Mouse (Mus musculus): Measurements from ENCODE around the gene Unc79. TPM values are rescaled to one million over a fixed set of nuclear protein-coding genes. Genes with fewer than 3 reads are reported as not detected.

The Unc79 gene
- polyA plus RNA-seq (2015; fragmentation: Nextera tagmentation; extraction: Ambion mirVana), result 0.17 and 0.23 TPM in 2 replicates

GRCm38 (mm10) chr12:102948778-102949394 is at the start of gene Unc79:
Gene Unc79, plus strand, starts transcription at chr12:102948859.
- Histone ChIP-seq H3K4me2 (replicated peaks; ENCODE audit: low read depth, low read length) (peak within 1 kb of the TSS; percentile 86), H3K9me3 (ENCODE audit: low read length) (no peaks in the 10 kb centered on the region), H3K36me3 (ENCODE audit: insufficient read depth, low read length) (no peaks in the 10 kb centered on the region), H3K27ac (ENCODE audit: low read length) (no peak within 1 kb of the TSS), H3K4me1 (ENCODE audit: insufficient read depth, low read length) (peaks cover 5% of the 10 kb centered on the region; the same call in 1 of the 2 replicates), H3K4me3 (ENCODE audit: low read length) (peak within 1 kb of the TSS; percentile 56), H3K9ac (replicated peaks; ENCODE audit: low read length) (0 out of 2 replicates have a peak within 1 kb of the TSS, but pooled peaks have one; percentile 20), H3K27me3 (ENCODE audit: insufficient read depth, low read length) (peaks cover 10% of the 10 kb centered on the region)
- ATAC-seq (ENCODE audit: low FRiP score, low TSS enrichment), result peak; percentile 85
- 0% methylated on average over 48 of the region's 48 CpGs for WGBS

DNA sequence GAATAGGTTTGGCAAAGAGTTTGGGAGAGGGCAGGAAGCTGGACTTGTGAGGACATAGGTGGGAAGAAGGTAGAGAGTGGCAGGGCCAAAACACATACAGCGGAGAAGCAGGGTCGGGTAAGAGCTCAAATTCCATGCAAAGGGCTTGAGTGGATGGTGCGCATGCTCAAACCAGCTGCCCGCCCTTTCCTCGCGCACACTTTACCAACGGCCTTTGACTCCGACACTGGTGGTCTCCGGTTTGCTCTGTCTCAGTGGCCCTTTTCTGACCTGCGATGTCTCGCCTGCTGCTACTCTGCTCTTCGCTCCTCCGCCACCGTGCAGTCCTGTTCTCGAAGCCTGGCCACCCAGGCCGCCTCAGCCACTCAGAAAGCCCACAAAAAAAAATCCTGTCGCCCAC is 49.6 kb upstream of the Unc79 start, which contains the start of gene Cox8c:
TSS of gene Cox8c (plus strand) at position 226 of the 400 bp plus-strand sequence.
- no peak within 1 kb of the TSS for H3K27ac ChIP-seq (ENCODE audit: low read length)
- H3K27me3 ChIP-seq (ENCODE audit: insufficient read depth, low read length), result no peaks in the 10 kb centered on the region
- H3K4me1 ChIP-seq (ENCODE audit: insufficient read depth, low read length), result no peaks in the 10 kb centered on the region
- no peak within 1 kb of the TSS for H3K4me3 ChIP-seq (ENCODE audit: low read length)
- H3K9ac ChIP-seq (replicated peaks; ENCODE audit: low read length), result no peak within 1 kb of the TSS
- H3K9me3 ChIP-seq (ENCODE audit: low read length), result no peaks in the 10 kb centered on the region
- H3K36me3 ChIP-seq (ENCODE audit: insufficient read depth, low read length), result no peaks in the 10 kb centered on the region
- ATAC-seq (ENCODE audit: low FRiP score, low TSS enrichment), result no peak
- 89% methylated on average over 17 of the region's 17 CpGs for WGBS
- H3K4me2 ChIP-seq (replicated peaks; ENCODE audit: low read depth, low read length), result no peak within 1 kb of the TSS

DNA sequence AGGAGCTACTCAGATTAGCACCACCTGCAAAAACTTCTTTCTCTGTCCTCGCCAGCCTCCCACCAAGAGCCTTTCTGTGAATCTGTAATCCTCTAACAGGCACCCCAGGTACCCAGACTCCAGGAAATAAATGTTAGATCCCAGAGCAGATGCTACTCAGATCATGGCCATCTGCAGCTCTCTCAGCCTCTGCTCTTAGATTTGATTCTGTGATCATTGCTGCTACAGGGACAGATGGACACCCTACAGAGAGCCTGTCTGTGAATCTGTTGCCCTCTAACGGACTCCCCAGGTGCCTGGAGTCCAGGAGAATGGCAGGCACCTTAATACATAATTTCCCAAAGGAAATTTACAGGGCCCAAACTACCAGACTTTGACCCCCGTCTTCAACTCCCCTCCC is 40.5 kb upstream of the Unc79 start:
- H3K4me3 ChIP-seq (ENCODE audit: low read length), result no peak overlapping the region
- no peak overlapping the region for H3K9ac ChIP-seq (replicated peaks; ENCODE audit: low read length)
- no peaks in the 10 kb centered on the region for H3K36me3 ChIP-seq (ENCODE audit: insufficient read depth, low read length)
- 55% methylated on average over 3 of the region's 3 CpGs for whole genome bisulfite sequencing
- no peak for ATAC-seq (ENCODE audit: low FRiP score, low TSS enrichment)
- H3K4me2 ChIP-seq (replicated peaks; ENCODE audit: low read depth, low read length), result no peak overlapping the region
- H3K9me3 ChIP-seq (ENCODE audit: low read length), result no peaks in the 10 kb centered on the region
- H3K4me1 ChIP-seq (ENCODE audit: insufficient read depth, low read length), result no peaks in the 10 kb centered on the region
- no peak overlapping the region for H3K27ac ChIP-seq (ENCODE audit: low read length)
- H3K27me3 ChIP-seq (ENCODE audit: insufficient read depth, low read length), result no peaks in the 10 kb centered on the region

DNA sequence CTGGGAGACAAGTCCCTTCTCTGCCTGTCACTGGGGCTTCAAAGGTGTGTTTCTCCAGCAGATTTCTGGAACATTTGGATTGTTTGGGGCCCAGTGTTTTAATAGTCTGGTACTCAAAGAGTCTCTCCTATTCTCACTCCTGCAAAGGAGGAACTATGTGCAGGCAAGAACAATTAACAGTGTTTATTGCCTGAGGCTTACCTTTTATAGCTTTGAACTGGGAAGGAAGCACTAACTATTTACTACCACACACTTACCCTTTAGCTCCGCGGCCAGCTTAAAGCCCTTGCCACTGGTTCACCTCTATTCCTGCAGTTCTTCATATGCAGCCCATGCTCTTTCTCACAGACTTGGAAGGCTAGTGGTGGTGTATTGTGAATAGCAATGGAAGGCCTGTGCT is 32.6 kb upstream of the Unc79 start:
- Histone ChIP-seq H3K4me3 (ENCODE audit: low read length) (no peak overlapping the region), H3K9ac (replicated peaks; ENCODE audit: low read length) (no peak overlapping the region), H3K27ac (ENCODE audit: low read length) (no peak overlapping the region), H3K27me3 (ENCODE audit: insufficient read depth, low read length) (no peaks in the 10 kb centered on the region), H3K4me2 (replicated peaks; ENCODE audit: low read depth, low read length) (no peak overlapping the region), H3K9me3 (ENCODE audit: low read length) (no peaks in the 10 kb centered on the region), H3K4me1 (ENCODE audit: insufficient read depth, low read length) (no peaks in the 10 kb centered on the region), H3K36me3 (ENCODE audit: insufficient read depth, low read length) (no peaks in the 10 kb centered on the region)
- 9% methylated on average over 2 of the region's 2 CpGs for WGBS
- no peak for ATAC-seq (ENCODE audit: low FRiP score, low TSS enrichment)

- Histone ChIP-seq H3K4me2 (replicated peaks; ENCODE audit: low read depth, low read length) (no peak overlapping the region), H3K27me3 (ENCODE audit: insufficient read depth, low read length) (no peaks in the 10 kb centered on the region)
These were observed 18.9 kb upstream of the Unc79 start for GRCm38 (mm10) chr12:102929764-102930163.

GRCm38 (mm10) chr12:102930335-102930734 is 18.3 kb upstream of the Unc79 start:
- Histone ChIP-seq H3K27ac (ENCODE audit: low read length) (no peak overlapping the region), H3K4me3 (ENCODE audit: low read length) (no peak overlapping the region), H3K4me2 (replicated peaks; ENCODE audit: low read depth, low read length) (no peak overlapping the region), H3K36me3 (ENCODE audit: insufficient read depth, low read length) (no peaks in the 10 kb centered on the region), H3K27me3 (ENCODE audit: insufficient read depth, low read length) (no peaks in the 10 kb centered on the region), H3K9me3 (ENCODE audit: low read length) (no peaks in the 10 kb centered on the region), H3K4me1 (ENCODE audit: insufficient read depth, low read length) (no peaks in the 10 kb centered on the region), H3K9ac (replicated peaks; ENCODE audit: low read length) (no peak overlapping the region)
- 67% methylated on average over 1 of the region's 1 CpGs for WGBS
- ATAC-seq (ENCODE audit: low FRiP score, low TSS enrichment), result no peak

More at GRCm38 (mm10) chr12:102929764-102930163, 18.9 kb upstream of the Unc79 start:
- Histone ChIP-seq H3K4me1 (ENCODE audit: insufficient read depth, low read length) (no peaks in the 10 kb centered on the region), H3K9me3 (ENCODE audit: low read length) (no peaks in the 10 kb centered on the region), H3K4me3 (ENCODE audit: low read length) (no peak overlapping the region), H3K27ac (ENCODE audit: low read length) (no peak overlapping the region), H3K36me3 (ENCODE audit: insufficient read depth, low read length) (no peaks in the 10 kb centered on the region), H3K9ac (replicated peaks; ENCODE audit: low read length) (no peak overlapping the region)
- WGBS, result 71% methylated on average over 4 of the region's 4 CpGs
- ATAC-seq (ENCODE audit: low FRiP score, low TSS enrichment), result no peak

GRCm38 (mm10) chr12:102930789-102931188 is 17.9 kb upstream of the Unc79 start:
- H3K4me1 ChIP-seq (ENCODE audit: insufficient read depth, low read length), result no peaks in the 10 kb centered on the region
- no peak overlapping the region for H3K4me3 ChIP-seq (ENCODE audit: low read length)
- H3K36me3 ChIP-seq (ENCODE audit: insufficient read depth, low read length), result no peaks in the 10 kb centered on the region
- H3K4me2 ChIP-seq (replicated peaks; ENCODE audit: low read depth, low read length), result no peak overlapping the region
- H3K27ac ChIP-seq (ENCODE audit: low read length), result no peak overlapping the region
- 91% methylated on average over 7 of the region's 7 CpGs for WGBS
- no peak overlapping the region for H3K9ac ChIP-seq (replicated peaks; ENCODE audit: low read length)
- no peaks in the 10 kb centered on the region for H3K27me3 ChIP-seq (ENCODE audit: insufficient read depth, low read length)
- ATAC-seq (ENCODE audit: low FRiP score, low TSS enrichment), result no peak
- H3K9me3 ChIP-seq (ENCODE audit: low read length), result no peaks in the 10 kb centered on the region

DNA sequence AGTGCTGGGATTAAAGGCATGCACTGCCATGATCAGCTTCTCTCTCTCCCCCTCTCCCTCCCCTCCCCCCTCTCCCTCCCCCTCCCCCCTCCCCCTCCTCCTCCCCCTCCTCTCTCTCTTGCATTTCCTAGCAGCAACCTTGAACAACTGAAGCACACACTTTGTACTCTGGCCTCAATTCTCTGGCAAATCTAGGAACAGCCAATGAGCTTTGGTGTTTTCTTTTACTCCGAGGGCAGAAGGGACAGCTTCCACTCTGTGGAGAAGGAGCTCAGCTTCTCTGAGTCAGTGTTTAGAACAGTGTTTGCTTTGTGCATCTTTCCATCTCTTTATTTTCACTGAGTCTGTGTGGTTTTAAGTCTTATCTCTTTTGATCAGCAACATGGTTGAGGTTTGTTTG is 12.8 kb upstream of the Unc79 start:
- Histone ChIP-seq H3K27me3 (ENCODE audit: insufficient read depth, low read length) (no peaks in the 10 kb centered on the region), H3K9ac (replicated peaks; ENCODE audit: low read length) (no peak overlapping the region), H3K9me3 (ENCODE audit: low read length) (0 out of 2 replicates have a peak, but pooled peaks cover 2% of the 10 kb centered on the region), H3K4me1 (ENCODE audit: insufficient read depth, low read length) (no peaks in the 10 kb centered on the region), H3K36me3 (ENCODE audit: insufficient read depth, low read length) (no peaks in the 10 kb centered on the region), H3K4me3 (ENCODE audit: low read length) (no peak overlapping the region), H3K4me2 (replicated peaks; ENCODE audit: low read depth, low read length) (no peak overlapping the region), H3K27ac (ENCODE audit: low read length) (no peak overlapping the region)
- no peak for ATAC-seq (ENCODE audit: low FRiP score, low TSS enrichment)
- 39% methylated on average over 1 of the region's 1 CpGs for WGBS

DNA sequence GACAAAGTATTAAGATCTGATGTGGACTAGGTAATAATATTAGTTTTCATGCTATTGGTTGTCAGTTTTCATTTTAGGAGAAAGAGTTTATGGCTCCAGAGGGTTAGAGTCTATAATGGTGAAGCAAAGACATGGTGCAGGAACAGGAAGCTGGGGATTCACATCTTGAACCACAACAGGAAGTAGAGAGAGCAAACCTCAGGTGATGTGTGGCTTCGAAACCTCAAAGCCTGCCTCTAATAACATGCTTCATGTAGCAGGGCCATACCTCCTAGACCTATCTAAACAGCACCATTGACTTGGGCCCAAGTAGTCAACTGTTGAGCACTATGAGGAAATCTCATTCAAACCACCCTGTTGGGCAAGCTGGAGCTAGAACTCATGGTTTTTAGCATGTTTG is 3.1 kb upstream of the Unc79 start:
- peaks cover 10% of the 10 kb centered on the region for H3K27me3 ChIP-seq (ENCODE audit: insufficient read depth, low read length)
- H3K9me3 ChIP-seq (ENCODE audit: low read length), result 0 out of 2 replicates have a peak, but pooled peaks cover 3% of the 10 kb centered on the region
- ATAC-seq (ENCODE audit: low FRiP score, low TSS enrichment), result no peak
- WGBS, result 71% methylated on average over 1 of the region's 1 CpGs
- no peak overlapping the region for H3K9ac ChIP-seq (replicated peaks; ENCODE audit: low read length)
- no peak overlapping the region for H3K4me2 ChIP-seq (replicated peaks; ENCODE audit: low read depth, low read length)
- peaks cover 5% of the 10 kb centered on the region; the same call in 1 of the 2 replicates for H3K4me1 ChIP-seq (ENCODE audit: insufficient read depth, low read length)
- no peak overlapping the region for H3K4me3 ChIP-seq (ENCODE audit: low read length)
- H3K27ac ChIP-seq (ENCODE audit: low read length), result no peak overlapping the region
- H3K36me3 ChIP-seq (ENCODE audit: insufficient read depth, low read length), result no peaks in the 10 kb centered on the region

DNA sequence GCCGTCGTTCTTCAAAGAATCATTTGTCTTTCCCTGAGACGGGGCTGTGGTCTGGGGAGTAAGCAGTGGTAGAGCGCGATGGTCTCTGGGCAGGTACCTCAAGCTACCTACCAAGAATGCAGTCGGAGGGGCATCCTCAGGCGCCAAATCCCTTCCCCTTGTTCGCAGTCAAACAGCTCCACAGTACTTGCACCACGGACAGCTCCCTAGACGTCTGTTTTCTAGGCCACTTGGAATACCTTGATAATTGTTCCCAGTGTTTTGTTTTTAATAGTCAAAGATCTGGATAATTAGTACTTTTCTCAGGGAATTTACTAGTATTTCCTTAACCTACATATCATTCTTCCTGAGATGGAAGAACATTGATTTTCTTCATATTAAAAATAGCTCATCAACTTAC is 833 bp upstream of the Unc79 start:
- H3K36me3 ChIP-seq (ENCODE audit: insufficient read depth, low read length), result no peaks in the 10 kb centered on the region
- H3K4me3 ChIP-seq (ENCODE audit: low read length), result no peak overlapping the region
- H3K27me3 ChIP-seq (ENCODE audit: insufficient read depth, low read length), result peaks cover 10% of the 10 kb centered on the region
- ATAC-seq (ENCODE audit: low FRiP score, low TSS enrichment), result no peak
- WGBS, result 22% methylated on average over 10 of the region's 10 CpGs
- H3K4me1 ChIP-seq (ENCODE audit: insufficient read depth, low read length), result peaks cover 5% of the 10 kb centered on the region; the same call in 1 of the 2 replicates
- no peak overlapping the region for H3K9ac ChIP-seq (replicated peaks; ENCODE audit: low read length)
- H3K4me2 ChIP-seq (replicated peaks; ENCODE audit: low read depth, low read length), result no peak overlapping the region
- H3K9me3 ChIP-seq (ENCODE audit: low read length), result no peaks in the 10 kb centered on the region
- no peak overlapping the region for H3K27ac ChIP-seq (ENCODE audit: low read length)

Data from kidney, embryonic 16.5 days (tissue).